Mouse (Mus musculus) forebrain, embryonic 14.5 days (tissue): Measurements from ENCODE around the gene Mfsd4b1. TPM values are rescaled to one million over a fixed set of nuclear protein-coding genes. Genes with fewer than 3 reads are reported as not detected.
A peak's percentile ranks its signal among the peaks of the same experiment; 100 is the strongest.

Source experiments
- ATAC-seq: fragments of 200-750 bp; cut with Nextera tagmentation; 2 replicates; pipeline ENCODE4 v1.8.0; 2017; ENCODE audit warnings: mild to moderate bottlenecking, moderate library complexity
- DNase-seq: peaks from one replicate; pipeline ENCODE4 v3.0.0-alpha.2; 2015; ENCODE audit warnings: low spot score
- H3K27ac ChIP-seq: fragments of 300-500 bp; sonication (generic); 2 replicates; pipeline ENCODE4 v1.5.1; 2014; ENCODE audit warnings: low read depth, mild to moderate bottlenecking, control low read depth, low read length, moderate library complexity
- H3K27me3 ChIP-seq: fragments of 300-500 bp; sonication (generic); replicated peaks from 2 replicates; pipeline ENCODE4 v1.6.1; 2014; ENCODE audit warnings: low read length, control low read depth, mixed read lengths; ENCODE audit not compliant: control insufficient read depth, insufficient read depth
- H3K36me3 ChIP-seq: fragments of 300-500 bp; sonication (generic); 2 replicates; pipeline ENCODE4 v1.6.1; 2014; ENCODE audit warnings: low read length, control low read depth; ENCODE audit not compliant: control insufficient read depth, insufficient read depth
- H3K4me1 ChIP-seq: fragments of 300-500 bp; sonication (generic); 2 replicates; pipeline ENCODE4 v1.6.1; 2014; ENCODE audit warnings: antibody characterized with exemption, low read length, control low read depth; ENCODE audit not compliant: control insufficient read depth, insufficient read depth
- H3K4me2 ChIP-seq: fragments of 300-500 bp; sonication (generic); 2 replicates; pipeline ENCODE4 v1.6.1; 2014; ENCODE audit warnings: mild to moderate bottlenecking, control low read depth, low read length
- H3K4me3 ChIP-seq: fragments of 300-500 bp; sonication (generic); 2 replicates; pipeline ENCODE4 v1.5.1; 2014; ENCODE audit warnings: low read depth, low read length, control low read depth
- H3K9ac ChIP-seq: fragments of 300-500 bp; sonication (generic); 2 replicates; pipeline ENCODE4 v1.6.1; 2014; ENCODE audit warnings: mild to moderate bottlenecking, low read length, control low read depth, moderate library complexity
- H3K9me3 ChIP-seq: fragments of 300-500 bp; sonication (generic); replicated peaks from 2 replicates; pipeline ENCODE4 v1.6.1; 2016; ENCODE audit warnings: low read length, control low read depth, mixed read lengths; ENCODE audit not compliant: control insufficient read depth
- WGBS: fragments of 180-500 bp; shearing (Covaris S2); extraction: QIAGEN DNeasy Blood & Tissue Kit; methylation state at CpG from one replicate; pipeline ENCODE4 v1.1.7; 2014; 5-methylcytosine and 5-hydroxymethylcytosine counted together
- polyA plus RNA-seq: library from polyadenylated mRNA; unstranded; fragments of >200 nt; fragmentation: Nextera tagmentation; extraction: Ambion mirVana; gene quantifications from 2 replicates; pipeline ENCODE4 v1.2.1, GENCODE M21; 2014

The Mfsd4b1 gene
- polyA plus RNA-seq, 1 experiment from 2014 or later, result 0.41 TPM

GRCm38 (mm10) chr10:40050763-40051162 is 25.7 kb upstream of the Mfsd4b1 start:
- Histone ChIP-seq H3K4me2 (no peak overlapping the region), H3K9ac (no peak overlapping the region), H3K27ac (no peak overlapping the region), H3K27me3 (no peaks in the 10 kb centered on the region), H3K4me1 (no peaks in the 10 kb centered on the region), H3K9me3 (no peaks in the 10 kb centered on the region), H3K36me3 (no peaks in the 10 kb centered on the region), H3K4me3 (no peak overlapping the region)
- ATAC-seq (no peak), DNase-seq (no peak)
- WGBS, result 92% methylated on average over 2 of the region's 2 CpGs

DNA sequence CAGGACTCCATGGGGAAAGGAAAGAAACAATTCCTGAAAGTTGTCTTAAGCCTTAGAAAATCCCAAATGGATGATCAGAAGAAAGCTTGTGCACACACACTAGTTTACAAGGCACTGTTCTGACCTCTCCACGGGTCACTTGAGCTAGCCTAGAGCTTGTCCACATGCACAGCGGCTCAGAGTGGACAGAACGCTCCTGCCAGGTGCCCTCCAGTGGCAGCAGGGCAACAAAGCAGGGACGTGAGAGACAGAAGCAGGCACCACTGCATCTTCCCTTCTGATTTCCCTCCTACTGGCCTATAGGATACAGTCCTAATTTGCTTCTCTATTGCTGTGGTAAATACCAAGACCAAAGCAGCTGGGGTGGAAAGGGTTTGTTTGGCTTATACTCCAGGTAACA is 16.3 kb upstream of the Mfsd4b1 start:
- WGBS, result 21% methylated on average over 4 of the region's 4 CpGs
- no peak overlapping the region for H3K27ac ChIP-seq
- H3K4me3 ChIP-seq, result no peak overlapping the region
- no peaks in the 10 kb centered on the region for H3K27me3 ChIP-seq
- H3K9ac ChIP-seq, result no peak overlapping the region
- no peaks in the 10 kb centered on the region for H3K4me1 ChIP-seq
- H3K4me2 ChIP-seq, result no peak overlapping the region
- no peak for ATAC-seq
- no peak for DNase-seq
- H3K9me3 ChIP-seq, result no peaks in the 10 kb centered on the region
- H3K36me3 ChIP-seq, result no peaks in the 10 kb centered on the region

DNA sequence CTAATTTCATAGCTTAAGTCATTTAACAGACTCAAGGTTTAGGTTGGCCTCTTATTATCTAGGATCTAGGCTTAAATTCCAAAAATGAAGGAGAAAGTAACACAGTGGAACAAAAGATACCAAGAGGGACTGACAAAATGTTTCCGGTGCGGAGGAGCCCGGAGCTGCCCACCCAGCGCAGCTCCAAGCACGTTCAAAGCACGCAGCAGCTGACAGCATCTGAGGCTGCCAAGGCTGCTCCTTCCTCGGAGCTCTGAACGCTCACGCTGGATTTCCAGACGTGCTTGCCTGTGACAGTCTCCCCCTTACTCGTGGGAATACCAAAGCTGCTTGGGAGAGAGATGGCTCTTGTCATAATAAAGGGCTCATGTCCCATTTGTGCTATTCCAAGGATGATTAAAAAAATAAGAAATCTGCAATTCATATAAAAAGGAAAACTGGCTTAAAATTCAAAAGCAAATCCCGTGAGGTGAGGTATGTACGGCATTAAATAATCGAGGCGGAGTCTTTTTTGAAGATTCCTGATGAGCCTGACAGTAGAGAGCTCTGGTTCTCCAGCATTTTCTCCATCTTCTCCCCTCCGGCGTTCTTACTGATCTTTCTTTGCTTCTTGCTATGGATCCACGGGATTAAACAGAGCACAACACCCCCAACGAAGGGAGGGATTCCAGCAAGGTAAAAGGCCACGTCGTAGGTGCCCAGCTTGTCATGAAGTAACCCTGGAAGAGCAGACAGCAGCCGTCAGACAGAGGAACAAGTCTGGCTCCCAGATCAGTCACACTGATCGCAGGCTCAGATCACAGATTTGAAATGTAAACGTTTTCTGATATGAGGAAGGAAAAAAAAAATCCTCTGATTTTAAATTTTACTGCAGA is 11.9 kb upstream of the Mfsd4b1 start:
- ATAC-seq (peak; percentile 86; the same call in 1 of the 2 replicates), DNase-seq (peak; percentile 74)
- Histone ChIP-seq H3K36me3 (no peaks in the 10 kb centered on the region), H3K27ac (no peak overlapping the region; the same call in 1 of the 2 replicates), H3K27me3 (no peaks in the 10 kb centered on the region), H3K9me3 (no peaks in the 10 kb centered on the region), H3K4me2 (no peak overlapping the region), H3K9ac (no peak overlapping the region), H3K4me3 (no peak overlapping the region), H3K4me1 (no peaks in the 10 kb centered on the region)
- 69% methylated on average over 24 of the region's 24 CpGs for WGBS

DNA sequence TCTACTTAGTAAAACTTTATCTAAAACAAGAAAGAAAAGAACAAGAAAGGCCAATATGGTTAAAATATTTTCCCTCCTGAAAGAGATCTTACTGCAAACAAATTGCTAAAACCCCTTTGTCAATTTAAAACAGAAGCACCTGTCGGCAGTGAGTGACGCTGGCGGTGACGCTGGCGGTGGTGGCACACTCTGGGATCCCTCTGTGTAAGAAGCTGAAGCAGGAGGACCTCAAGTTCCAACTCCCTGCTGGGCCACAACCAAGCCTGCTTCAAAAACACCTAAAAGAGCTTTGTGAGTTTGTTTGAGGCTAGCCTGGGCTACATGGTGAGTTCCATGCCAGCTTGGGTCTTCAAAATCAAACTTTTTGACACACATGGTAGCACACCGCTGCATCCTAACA is 9.9 kb upstream of the Mfsd4b1 start:
- H3K4me1 ChIP-seq, result no peaks in the 10 kb centered on the region
- no peak overlapping the region for H3K4me3 ChIP-seq
- 93% methylated on average over 6 of the region's 6 CpGs for WGBS
- H3K4me2 ChIP-seq, result no peak overlapping the region
- DNase-seq (no peak), ATAC-seq (no peak)
- H3K27me3 ChIP-seq, result no peaks in the 10 kb centered on the region
- no peak overlapping the region for H3K27ac ChIP-seq
- H3K36me3 ChIP-seq, result no peaks in the 10 kb centered on the region
- no peak overlapping the region for H3K9ac ChIP-seq
- no peaks in the 10 kb centered on the region for H3K9me3 ChIP-seq

GRCm38 (mm10) chr10:40032897-40033296 is 7.8 kb upstream of the Mfsd4b1 start:
- H3K9ac ChIP-seq, result no peak overlapping the region
- 83% methylated on average over 2 of the region's 2 CpGs for WGBS
- no peaks in the 10 kb centered on the region for H3K4me1 ChIP-seq
- no peaks in the 10 kb centered on the region for H3K36me3 ChIP-seq
- no peaks in the 10 kb centered on the region for H3K9me3 ChIP-seq
- no peak overlapping the region for H3K4me2 ChIP-seq
- DNase-seq (no peak), ATAC-seq (no peak)
- H3K27ac ChIP-seq, result no peak overlapping the region
- H3K27me3 ChIP-seq, result no peaks in the 10 kb centered on the region
- H3K4me3 ChIP-seq, result no peak overlapping the region

- WGBS, result 90% methylated on average over 6 of the region's 6 CpGs
- ATAC-seq, result no peak
- Histone ChIP-seq H3K27me3 (no peaks in the 10 kb centered on the region), H3K27ac (no peak overlapping the region), H3K36me3 (no peaks in the 10 kb centered on the region), H3K9me3 (peaks cover 4% of the 10 kb centered on the region; the same call in 1 of the 2 replicates), H3K9ac (no peak overlapping the region), H3K4me2 (no peak overlapping the region), H3K4me1 (no peaks in the 10 kb centered on the region), H3K4me3 (no peak overlapping the region)
- no peak for DNase-seq
Measured at GRCm38 (mm10) chr10:40030716-40031115, 5.6 kb upstream of the Mfsd4b1 start.

DNA sequence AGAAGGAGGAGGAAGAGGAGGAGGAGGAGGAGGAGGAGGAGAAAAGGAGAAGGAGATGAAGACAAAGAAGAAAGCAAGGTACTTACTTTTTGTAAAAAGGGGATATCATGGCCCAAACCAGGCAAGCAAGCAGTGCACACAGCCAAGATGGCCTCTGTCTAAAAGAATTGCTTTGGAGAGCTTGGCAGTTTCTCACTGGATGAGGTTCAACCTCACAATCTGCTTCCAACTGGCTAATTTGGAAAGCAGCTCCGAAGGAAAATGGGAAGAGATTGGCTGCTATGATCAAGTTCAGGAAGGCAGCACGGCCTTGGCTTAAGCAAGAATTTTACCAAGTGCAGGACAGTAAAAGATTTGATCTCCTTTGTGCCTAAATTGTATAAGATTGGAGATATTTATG is 4.5 kb upstream of the Mfsd4b1 start:
- Histone ChIP-seq H3K27me3 (no peaks in the 10 kb centered on the region), H3K4me2 (no peak overlapping the region), H3K9me3 (peaks cover 4% of the 10 kb centered on the region; the same call in 1 of the 2 replicates), H3K36me3 (no peaks in the 10 kb centered on the region), H3K27ac (no peak overlapping the region), H3K9ac (no peak overlapping the region), H3K4me3 (no peak overlapping the region), H3K4me1 (no peaks in the 10 kb centered on the region)
- WGBS, result 79% methylated on average over 2 of the region's 2 CpGs
- DNase-seq, result no peak
- ATAC-seq, result no peak

GRCm38 (mm10) chr10:40028091-40028490 is 3.0 kb upstream of the Mfsd4b1 start:
- Histone ChIP-seq H3K27ac (no peak overlapping the region), H3K36me3 (no peaks in the 10 kb centered on the region), H3K4me2 (no peak overlapping the region), H3K4me1 (peaks cover 2% of the 10 kb centered on the region; the same call in 1 of the 2 replicates), H3K9me3 (peaks cover 4% of the 10 kb centered on the region; the same call in 1 of the 2 replicates), H3K4me3 (no peak overlapping the region), H3K27me3 (no peaks in the 10 kb centered on the region), H3K9ac (no peak overlapping the region)
- no peak for ATAC-seq
- DNase-seq, result no peak
- 82% methylated on average over 8 of the region's 8 CpGs for WGBS

GRCm38 (mm10) chr10:40026546-40026945 is 1.5 kb upstream of the Mfsd4b1 start:
- Histone ChIP-seq H3K27me3 (no peaks in the 10 kb centered on the region), H3K9ac (no peak overlapping the region), H3K4me3 (no peak overlapping the region), H3K4me2 (no peak overlapping the region), H3K4me1 (peaks cover 2% of the 10 kb centered on the region; the same call in 1 of the 2 replicates), H3K9me3 (peaks cover 4% of the 10 kb centered on the region; the same call in 1 of the 2 replicates), H3K36me3 (no peaks in the 10 kb centered on the region), H3K27ac (no peak overlapping the region)
- 95% methylated on average over 5 of the region's 5 CpGs for WGBS
- no peak for ATAC-seq
- DNase-seq, result no peak
